Mouse (Mus musculus) cerebellum, adult 2 months (tissue): Measurements from ENCODE around the gene Rnpepl1. TPM values are rescaled to one million over a fixed set of nuclear protein-coding genes. Genes with fewer than 3 reads are reported as not detected.
"Not testable (repeated sequence)": the region's sequence is repeated elsewhere in the genome, so short reads cannot be mapped to it uniquely, and the experiment has no call there.

Experiments
- DNase-seq, 2 experiments: peaks; one replicate each; pipeline ENCODE4 v3.0.0; 2021
- H3K27ac ChIP-seq: fragments of 200-500 bp; 2 replicates; pipeline ENCODE4 v1.5.1; 2012; ENCODE audit warnings: low read length, control low read depth, inconsistent platforms; ENCODE audit not compliant: insufficient read depth
- H3K27me3 ChIP-seq: fragments of 200-500 bp; 2 replicates; pipeline ENCODE4 v1.6.1; 2012; ENCODE audit warnings: inconsistent platforms, mild to moderate bottlenecking, low read length, moderate library complexity; ENCODE audit not compliant: control insufficient read depth, insufficient read depth
- H3K4me1 ChIP-seq: fragments of 200-500 bp; 2 replicates; pipeline ENCODE4 v1.6.1; 2011; ENCODE audit warnings: low read length; ENCODE audit not compliant: control insufficient read depth, insufficient read depth
- H3K4me3 ChIP-seq: fragments of 200-500 bp; replicated peaks from 2 replicates; pipeline ENCODE3; 2011; ENCODE audit warnings: mild to moderate bottlenecking, low read depth, low read length, control low read depth; ENCODE audit not compliant: insufficient read depth
- CTCF ChIP-seq: fragments of 200-500 bp; IDR thresholded peaks from 2 replicates; pipeline ENCODE4 v1.5.1; 2011; ENCODE audit warnings: low read depth, mild to moderate bottlenecking, control low read depth, low read length, moderate library complexity, borderline replicate concordance; ENCODE audit not compliant: insufficient read depth
- POLR2A ChIP-seq: fragments of 200-500 bp; IDR thresholded peaks from 2 replicates; pipeline ENCODE4 v1.6.1; 2011; ENCODE audit warnings: low read length, control low read depth, borderline replicate concordance; ENCODE audit not compliant: insufficient read depth
- WGBS: fragments of 180-500 bp; shearing (Covaris S2); methylation state at CpG from one replicate; pipeline ENCODE4 v1.1.7; 2018; 5-methylcytosine and 5-hydroxymethylcytosine counted together
- polyA plus RNA-seq: library from polyadenylated mRNA; depleted of rRNA; stranded (reverse); fragments of >200 nt; gene quantifications from 2 replicates; pipeline ENCODE4 v1.2.3, GENCODE M21; 2012; rRNA removed

Rnpepl1 gene
- polyA plus RNA-seq, 1 experiment: 44.7 TPM

GRCm38 (mm10) chr1:92953641-92954040 is 43.1 kb downstream of the Rnpepl1 start:
- H3K4me3 ChIP-seq: no peak overlapping the region
- no peaks in the 10 kb centered on the region for H3K4me1 ChIP-seq
- WGBS: 69% methylated on average over 2 of the region's 2 CpGs
- TF ChIP-seq CTCF (no peak), POLR2A (no peak)
- DNase-seq: no peak
- H3K27ac ChIP-seq: no peak overlapping the region
- H3K27me3 ChIP-seq: no peaks in the 10 kb centered on the region

DNA sequence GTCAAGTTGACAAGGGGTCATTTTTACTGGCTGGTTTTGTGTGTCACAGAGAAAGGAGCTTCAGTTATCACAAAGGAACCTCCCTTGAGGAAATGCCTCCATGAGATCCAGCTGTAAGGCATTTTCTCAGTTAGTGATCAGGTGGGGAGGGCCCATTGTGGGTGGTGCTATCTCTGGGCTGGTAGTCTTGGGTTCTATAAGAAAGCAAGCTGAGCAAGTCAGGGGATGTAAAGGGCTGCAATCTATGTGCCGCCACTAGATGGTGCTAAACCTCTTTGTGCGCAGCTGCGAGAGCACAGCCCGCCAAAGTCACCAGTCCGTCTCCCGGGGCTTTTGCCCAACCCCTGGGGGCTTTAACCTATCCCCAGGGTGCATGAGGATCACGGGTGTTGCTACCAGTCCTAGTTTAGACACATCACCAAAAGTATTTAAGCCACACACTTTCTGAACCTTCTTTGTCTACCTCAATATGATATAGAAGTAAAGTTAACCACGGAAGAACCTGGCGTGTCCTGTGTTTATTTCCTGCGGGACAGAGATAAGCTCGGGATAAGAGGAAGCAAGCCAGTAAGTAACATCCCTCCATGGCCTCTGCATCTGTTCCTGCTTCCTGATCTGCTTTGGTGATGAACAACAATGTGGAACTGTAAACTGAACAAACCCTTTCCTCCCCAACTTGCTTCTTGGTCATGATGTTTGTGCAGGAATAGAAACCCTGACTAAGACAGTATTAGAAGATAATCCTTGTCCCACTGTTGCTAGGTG is 46.2 kb downstream of the Rnpepl1 start:
- not testable (repeated sequence) for H3K27ac ChIP-seq, H3K27me3 ChIP-seq, H3K4me1 ChIP-seq, H3K4me3 ChIP-seq
- peak; percentile 42; the same call in 1 of the 2 replicates for TF ChIP-seq CTCF
- 9% methylated on average over 11 of the region's 11 CpGs for WGBS
- DNase-seq: peak; percentile 60 to 79

DNA sequence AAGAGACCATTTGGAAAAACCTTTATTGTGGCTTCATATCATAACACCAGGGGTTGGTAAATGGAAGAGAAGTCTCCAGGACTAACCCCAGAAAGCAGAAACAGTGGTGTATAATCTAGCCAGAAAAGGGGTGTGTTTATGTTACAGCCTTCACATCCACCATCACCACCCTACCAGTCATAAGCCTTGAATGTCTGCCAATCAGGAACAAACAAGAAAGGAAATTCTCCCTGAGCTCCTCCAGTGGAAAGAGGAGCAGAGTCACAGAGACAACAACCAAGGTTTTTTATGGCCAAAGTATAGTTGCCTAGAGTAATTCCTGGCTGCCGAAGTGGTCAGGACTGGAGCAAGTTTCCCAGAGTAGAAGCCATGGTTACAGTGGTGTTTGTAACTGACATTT is 48.4 kb downstream of the Rnpepl1 start:
- H3K27ac ChIP-seq: no peak overlapping the region
- H3K4me3 ChIP-seq: no peak overlapping the region
- WGBS: 69% methylated on average over 1 of the region's 1 CpGs
- TF ChIP-seq POLR2A: no peak
- TF ChIP-seq CTCF: no peak
- no peaks in the 10 kb centered on the region for H3K27me3 ChIP-seq
- H3K4me1 ChIP-seq: no peaks in the 10 kb centered on the region
- DNase-seq: no peak

DNA sequence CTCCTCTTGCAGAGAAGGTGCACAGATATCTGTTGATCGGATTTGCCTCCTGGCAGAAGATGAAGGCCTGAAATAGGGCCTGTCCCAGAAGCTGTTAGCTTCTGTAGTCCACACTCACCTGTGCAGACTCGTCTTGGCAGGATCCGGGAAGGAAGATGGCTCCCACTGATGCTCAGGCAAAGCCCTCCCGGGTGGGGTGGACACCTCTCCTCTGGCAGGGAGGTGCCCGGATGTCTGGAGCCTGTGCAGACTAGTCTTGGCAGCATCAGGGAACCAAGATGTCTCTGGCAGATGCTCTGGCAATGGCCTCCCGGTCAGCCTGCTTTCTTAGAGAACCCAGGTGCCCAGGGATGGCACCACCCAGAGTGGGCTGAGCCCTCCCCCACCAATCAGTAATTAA is 60.2 kb downstream of the Rnpepl1 start:
- not testable (repeated sequence) for H3K4me1 ChIP-seq, H3K27ac ChIP-seq, DNase-seq, H3K27me3 ChIP-seq, H3K4me3 ChIP-seq
- WGBS: 55% methylated on average over 6 of the region's 6 CpGs

DNA sequence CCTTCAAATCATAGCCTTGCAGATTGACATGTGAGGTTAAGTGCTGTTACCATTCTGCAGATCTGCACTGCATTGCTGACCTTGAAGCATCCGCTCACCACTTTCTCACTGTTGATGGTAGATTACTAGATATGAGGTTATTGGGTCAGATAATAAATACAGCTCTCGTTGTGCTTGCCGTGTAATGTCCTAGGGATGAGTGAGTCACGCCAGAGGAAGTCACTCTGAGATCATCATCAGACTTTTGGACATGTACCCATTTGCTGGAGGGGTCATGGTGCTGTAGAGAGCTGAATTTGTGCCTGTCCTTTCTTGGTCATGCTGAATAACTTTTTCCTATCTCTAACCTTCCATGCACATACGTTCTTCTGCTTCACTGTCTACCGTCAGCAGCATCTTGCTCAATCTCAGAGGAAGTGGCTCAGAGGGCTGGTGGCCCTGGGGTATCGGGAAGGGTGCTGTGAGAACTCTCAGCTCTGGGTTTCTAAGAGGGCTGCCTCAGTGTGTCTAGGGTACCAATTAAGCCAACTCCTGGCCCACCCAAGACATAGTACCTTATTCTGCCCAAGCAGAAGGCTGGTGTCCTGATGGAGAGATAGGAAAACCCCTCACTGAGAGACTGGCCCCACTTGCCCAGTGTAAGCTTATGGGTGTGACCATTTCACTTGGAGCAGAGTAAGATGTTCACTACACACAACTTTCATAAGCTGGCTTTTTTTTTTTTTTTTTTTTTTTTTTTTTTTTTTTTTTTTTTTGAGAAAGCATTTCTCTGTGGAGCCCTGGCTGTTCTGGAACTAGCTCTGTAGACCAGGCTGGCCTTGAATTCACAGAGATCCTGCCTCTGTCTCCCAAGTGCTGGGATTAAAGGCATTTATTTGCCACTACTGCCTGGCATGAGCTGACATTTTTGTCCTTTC is 61.6 kb downstream of the Rnpepl1 start:
- no peak for TF ChIP-seq CTCF
- no peak for TF ChIP-seq POLR2A
- Histone ChIP-seq H3K4me3 (no peak overlapping the region), H3K27me3 (no peaks in the 10 kb centered on the region), H3K4me1 (peaks cover 8% of the 10 kb centered on the region), H3K27ac (no peak overlapping the region)
- 97% methylated on average over 7 of the region's 7 CpGs for WGBS
- DNase-seq: no peak

DNA sequence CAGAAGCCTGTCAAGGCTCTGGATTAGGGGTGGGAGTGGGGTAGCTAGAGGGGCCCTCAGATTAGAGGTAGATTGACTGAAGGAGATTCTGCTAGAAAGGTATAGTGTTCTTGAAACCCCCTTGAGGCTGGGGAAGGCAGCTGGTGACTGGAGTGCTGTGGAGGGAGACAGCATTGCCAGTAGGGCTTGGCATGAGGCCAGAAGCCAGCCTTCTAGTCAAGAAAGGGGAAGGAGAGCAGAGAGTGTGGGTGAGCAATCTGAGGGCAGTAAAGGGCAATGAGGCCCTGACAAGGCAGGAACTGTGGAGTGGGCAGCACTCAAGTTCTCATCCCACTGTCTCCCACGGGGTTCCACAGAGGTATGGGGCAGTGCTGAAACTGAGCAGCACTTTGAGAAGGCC is 62.3 kb downstream of the Rnpepl1 start:
- DNase-seq: peak in 1 of 2 experiments; percentile 18
- H3K4me1 ChIP-seq: peaks cover 8% of the 10 kb centered on the region
- no peak overlapping the region for H3K4me3 ChIP-seq
- no peaks in the 10 kb centered on the region for H3K27me3 ChIP-seq
- H3K27ac ChIP-seq: no peak overlapping the region
- WGBS: 55% methylated on average over 1 of the region's 1 CpGs
- TF ChIP-seq POLR2A (no peak), CTCF (no peak)

Other genes with a start within 250 kb of the Rnpepl1 start
- 59.2 and 62.5 TPM in 2 replicates for gene Gpc1, start 79.1 kb upstream of the Rnpepl1 start, polyA plus RNA-seq
- 0.35 and 0.46 TPM in 2 replicates for gene Ankmy1, start 7.9 kb upstream of the Rnpepl1 start, polyA plus RNA-seq
- 49.6 and 49.7 TPM in 2 replicates for gene Dusp28, start 3.8 kb upstream of the Rnpepl1 start, polyA plus RNA-seq
- 44.5 and 45.5 TPM in 2 replicates for gene Capn10, start 23.6 kb downstream of the Rnpepl1 start, polyA plus RNA-seq
- gene Gpr35, start 40.1 kb downstream of the Rnpepl1 start, polyA plus RNA-seq: 0.21 and 0.36 TPM in 2 replicates
- not detected in 2 replicates for gene Aqp12, start 95.6 kb downstream of the Rnpepl1 start, polyA plus RNA-seq
- 290 and 291 TPM in 2 replicates for gene Kif1a, start 191.2 kb downstream of the Rnpepl1 start, polyA plus RNA-seq
- gene Agxt, start 224.5 kb downstream of the Rnpepl1 start, polyA plus RNA-seq: not detected in 2 replicates